Mouse (Mus musculus) stomach, embryonic 16.5 days (tissue): ENCODE measurements around the gene Kera. TPM values are rescaled to one million over a fixed set of nuclear protein-coding genes. Genes with fewer than 3 reads are reported as not detected.

Experiments used
- ATAC-seq: fragments of 200-750 bp; cut with Nextera tagmentation; 2 replicates; pipeline ENCODE4 v1.8.0; 2017; ENCODE audit warnings: moderate number of reproducible peaks, moderate TSS enrichment; ENCODE audit not compliant: insufficient read depth, low FRiP score
- H3K27ac ChIP-seq: fragments of 300-500 bp; sonication (generic); 2 replicates; pipeline ENCODE4 v1.5.1; 2014; ENCODE audit warnings: low read length
- H3K27me3 ChIP-seq: fragments of 300-500 bp; sonication (generic); 2 replicates; pipeline ENCODE4 v1.6.1; 2014; ENCODE audit warnings: low read length, control low read depth, mixed read lengths; ENCODE audit not compliant: control insufficient read depth, insufficient read depth
- H3K36me3 ChIP-seq: fragments of 300-500 bp; sonication (generic); 2 replicates; pipeline ENCODE4 v1.6.1; 2014; ENCODE audit warnings: low read length; ENCODE audit not compliant: control insufficient read depth, insufficient read depth
- H3K4me1 ChIP-seq: fragments of 300-500 bp; sonication (generic); 2 replicates; pipeline ENCODE4 v1.6.1; 2014; ENCODE audit warnings: low read length, control low read depth, mixed read lengths; ENCODE audit not compliant: control insufficient read depth, insufficient read depth
- H3K4me2 ChIP-seq: fragments of 300-500 bp; sonication (generic); 2 replicates; pipeline ENCODE4 v1.6.1; 2014; ENCODE audit warnings: low read depth, low read length, mixed read lengths
- H3K4me3 ChIP-seq: fragments of 300-500 bp; sonication (generic); replicated peaks from 2 replicates; pipeline ENCODE4 v1.5.1; 2014; ENCODE audit warnings: mild to moderate bottlenecking, low read length
- H3K9ac ChIP-seq: fragments of 300-500 bp; sonication (generic); 2 replicates; pipeline ENCODE4 v1.6.1; 2014; ENCODE audit warnings: low read length
- H3K9me3 ChIP-seq: fragments of 300-500 bp; sonication (generic); replicated peaks from 2 replicates; pipeline ENCODE4 v1.6.1; 2016; ENCODE audit warnings: low read length, control low read depth; ENCODE audit not compliant: control insufficient read depth
- WGBS: fragments of 180-500 bp; shearing (Covaris S2); extraction: QIAGEN DNeasy Blood & Tissue Kit; methylation state at CpG from one replicate; pipeline ENCODE4 v1.1.7; 2014; 5-methylcytosine and 5-hydroxymethylcytosine counted together
- polyA plus RNA-seq: library from polyadenylated mRNA; unstranded; fragments of >200 nt; fragmentation: Nextera tagmentation; extraction: Ambion mirVana; gene quantifications from 2 replicates; pipeline ENCODE4 v1.2.1, GENCODE M21; 2015

Gene Kera
- polyA plus RNA-seq, 1 experiment from 2014 or later = 1.8 TPM

DNA sequence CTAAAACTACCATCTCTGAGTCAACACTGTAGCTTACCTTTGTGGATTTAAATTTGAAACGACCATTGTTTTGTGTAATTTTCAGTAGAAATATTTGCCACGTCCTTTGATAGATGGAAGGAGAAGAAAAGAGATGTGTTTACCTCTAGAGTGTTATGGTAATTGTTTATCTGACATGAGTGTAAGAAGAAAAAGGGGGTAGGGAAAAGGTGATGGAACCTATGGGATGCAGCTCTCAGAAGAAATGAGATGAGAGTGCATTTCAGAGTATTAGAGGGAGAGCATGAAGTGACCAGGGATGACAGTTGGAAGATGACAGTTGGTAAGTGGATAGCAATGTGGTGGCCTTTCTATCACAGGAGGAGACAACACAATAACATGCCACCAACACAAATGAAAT is 37.1 kb downstream of the Kera start, which contains the start of gene Epyc:
Epyc (plus strand) TSS at position 301 of the 400 bp plus-strand sequence.
- no peak for ATAC-seq
- H3K27me3 ChIP-seq = no peaks in the 10 kb centered on the region

GRCm38 (mm10) chr10:97650334-97650733 is 43.7 kb downstream of the Kera start:
- ATAC-seq = peak; percentile 60; the same call in 1 of the 2 replicates
- no peaks in the 10 kb centered on the region for H3K36me3 ChIP-seq
- H3K4me1 ChIP-seq = no peaks in the 10 kb centered on the region
- no peak overlapping the region for H3K4me3 ChIP-seq
- WGBS = 24% methylated on average over 2 of the region's 2 CpGs
- H3K9ac ChIP-seq = no peak overlapping the region
- H3K9me3 ChIP-seq = no peaks in the 10 kb centered on the region
- no peak overlapping the region for H3K27ac ChIP-seq
- no peak overlapping the region for H3K4me2 ChIP-seq
- no peaks in the 10 kb centered on the region for H3K27me3 ChIP-seq

More for the DNA sequence above, 37.1 kb downstream of the Kera start, which contains the start of gene Epyc:
- 77% methylated on average over 2 of the region's 2 CpGs for WGBS
- no peak within 1 kb of the TSS for H3K9ac ChIP-seq
- H3K36me3 ChIP-seq = no peaks in the 10 kb centered on the region
- no peaks in the 10 kb centered on the region for H3K9me3 ChIP-seq
- H3K4me1 ChIP-seq = no peaks in the 10 kb centered on the region
- H3K4me2 ChIP-seq = no peak within 1 kb of the TSS
- H3K27ac ChIP-seq = no peak within 1 kb of the TSS
- H3K4me3 ChIP-seq = no peak within 1 kb of the TSS

DNA sequence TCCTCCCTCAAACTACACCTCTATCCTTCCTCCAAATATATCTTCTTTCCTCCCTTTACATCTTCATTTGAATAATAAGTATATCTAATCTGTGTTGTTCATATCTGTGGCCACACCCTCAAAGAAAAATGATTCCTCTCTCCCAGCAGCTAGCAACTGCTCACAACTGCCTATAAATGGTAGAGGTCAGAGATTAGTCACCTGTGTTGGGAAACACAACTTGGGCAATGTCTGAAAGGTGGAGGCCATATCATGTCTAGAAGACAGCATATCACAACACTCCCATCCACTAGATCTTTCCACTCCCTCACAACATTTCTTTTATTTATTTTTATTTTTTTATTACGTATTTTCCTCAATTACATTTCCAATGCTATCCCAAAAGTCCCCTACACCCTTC is 52.8 kb downstream of the Kera start:
- H3K27ac ChIP-seq = no peak overlapping the region
- 95% methylated on average over 1 of the region's 1 CpGs for WGBS
- H3K4me2 ChIP-seq = no peak overlapping the region
- no peak overlapping the region for H3K4me3 ChIP-seq
- H3K36me3 ChIP-seq = no peaks in the 10 kb centered on the region
- no peaks in the 10 kb centered on the region for H3K9me3 ChIP-seq
- no peak for ATAC-seq
- H3K4me1 ChIP-seq = no peaks in the 10 kb centered on the region
- no peak overlapping the region for H3K9ac ChIP-seq
- H3K27me3 ChIP-seq = no peaks in the 10 kb centered on the region

Other genes with a start within 250 kb of the Kera start
- gene Dcn, start 127.3 kb upstream of the Kera start, polyA plus RNA-seq = 772 and 849 TPM in 2 replicates
- 301 and 315 TPM in 2 replicates for gene Lum, start 41.8 kb upstream of the Kera start, polyA plus RNA-seq
- 0.85 and 1.3 TPM in 2 replicates for gene Epyc, start 37.2 kb downstream of the Kera start, polyA plus RNA-seq
- gene Ccer1, start 86.2 kb downstream of the Kera start, polyA plus RNA-seq = not detected in 2 replicates
- gene C030005K15Rik, start 119.9 kb downstream of the Kera start, polyA plus RNA-seq = not detected in 2 replicates